Mouse (Mus musculus) spleen, adult 2 months (tissue): Measurements from ENCODE around the gene Cacna2d1. TPM values are rescaled to one million over a fixed set of nuclear protein-coding genes. Genes with fewer than 3 reads are reported as not detected.

ENCODE experiments used
- DNase-seq, 2 experiments: peaks; one replicate each; pipeline versions ENCODE4 v3.0.0 to v3.0.0-alpha.2; 2012 to 2021; ENCODE audit warnings: low spot score in 2 of 2, low read depth in 1 of 2
- H3K27ac ChIP-seq: fragments of 200-500 bp; 2 replicates; pipeline ENCODE4 v1.5.1; 2012; ENCODE audit warnings: low read length, inconsistent platforms; ENCODE audit not compliant: insufficient read depth
- H3K27me3 ChIP-seq: fragments of 200-500 bp; 2 replicates; pipeline ENCODE4 v1.6.1; 2012; ENCODE audit warnings: mild to moderate bottlenecking, moderate library complexity, low read length, inconsistent platforms; ENCODE audit not compliant: control insufficient read depth, insufficient read depth
- H3K36me3 ChIP-seq: fragments of 200-500 bp; 2 replicates; pipeline ENCODE4 v1.6.1; 2012; ENCODE audit warnings: mild to moderate bottlenecking, low read length, inconsistent platforms; ENCODE audit not compliant: control insufficient read depth, insufficient read depth
- H3K4me1 ChIP-seq: fragments of 200-500 bp; 2 replicates; pipeline ENCODE4 v1.6.1; 2011; ENCODE audit warnings: inconsistent platforms; ENCODE audit not compliant: control insufficient read depth, insufficient read depth, insufficient read length
- H3K4me3 ChIP-seq: fragments of 200-500 bp; 2 replicates; pipeline ENCODE4 v1.5.1; 2011; ENCODE audit warnings: mild to moderate bottlenecking, inconsistent platforms; ENCODE audit not compliant: insufficient read depth, insufficient read length; ENCODE audit errors: extremely low read depth
- CTCF ChIP-seq: fragments of 200-500 bp; IDR thresholded peaks from 2 replicates; pipeline ENCODE4 v1.5.1; 2011; ENCODE audit warnings: mild to moderate bottlenecking, inconsistent platforms; ENCODE audit not compliant: insufficient read depth, insufficient read length, insufficient replicate concordance; ENCODE audit errors: extremely low read depth
- POLR2A ChIP-seq: fragments of 200-500 bp; IDR thresholded peaks from 2 replicates; pipeline ENCODE4 v1.6.1; 2011; ENCODE audit warnings: low read depth, low read length, inconsistent platforms
- WGBS: fragments of 180-500 bp; shearing (Covaris S2); methylation state at CpG from one replicate; pipeline ENCODE4 v1.1.7; 2018; 5-methylcytosine and 5-hydroxymethylcytosine counted together
- polyA plus RNA-seq: library from polyadenylated mRNA; depleted of rRNA; stranded (reverse); fragments of >200 nt; gene quantifications from 2 replicates; pipeline ENCODE4 v1.2.3, GENCODE M21; 2012

The Cacna2d1 gene
- polyA plus RNA-seq, 1 experiment: 0.32 TPM

DNA sequence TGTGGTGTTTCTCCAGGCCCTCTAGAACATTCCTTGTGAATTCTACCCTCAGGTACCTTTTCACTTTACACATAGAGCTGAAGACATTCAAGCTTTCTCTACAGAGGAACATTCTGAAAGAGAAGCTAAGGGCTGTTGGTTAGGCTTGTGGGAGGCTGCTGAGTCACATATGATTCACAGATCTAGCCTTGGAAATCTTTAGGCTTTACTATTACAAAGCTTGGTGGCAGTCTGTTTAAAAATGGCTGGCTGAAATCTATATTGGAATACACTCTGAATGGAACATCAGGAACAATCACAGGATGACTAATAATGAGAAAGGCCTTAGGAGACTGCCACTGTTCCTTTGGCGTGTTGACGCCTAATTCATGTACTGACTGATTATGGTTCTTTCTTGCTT is 66.4 kb downstream of the Cacna2d1 start:
- no peak for DNase-seq
- Histone ChIP-seq H3K4me3 (no peak overlapping the region), H3K27ac (no peak overlapping the region), H3K27me3 (no peaks in the 10 kb centered on the region), H3K36me3 (no peaks in the 10 kb centered on the region), H3K4me1 (no peaks in the 10 kb centered on the region)
- TF ChIP-seq POLR2A (no peak), CTCF (no peak)
- WGBS: 92% methylated on average over 2 of the region's 2 CpGs

DNA sequence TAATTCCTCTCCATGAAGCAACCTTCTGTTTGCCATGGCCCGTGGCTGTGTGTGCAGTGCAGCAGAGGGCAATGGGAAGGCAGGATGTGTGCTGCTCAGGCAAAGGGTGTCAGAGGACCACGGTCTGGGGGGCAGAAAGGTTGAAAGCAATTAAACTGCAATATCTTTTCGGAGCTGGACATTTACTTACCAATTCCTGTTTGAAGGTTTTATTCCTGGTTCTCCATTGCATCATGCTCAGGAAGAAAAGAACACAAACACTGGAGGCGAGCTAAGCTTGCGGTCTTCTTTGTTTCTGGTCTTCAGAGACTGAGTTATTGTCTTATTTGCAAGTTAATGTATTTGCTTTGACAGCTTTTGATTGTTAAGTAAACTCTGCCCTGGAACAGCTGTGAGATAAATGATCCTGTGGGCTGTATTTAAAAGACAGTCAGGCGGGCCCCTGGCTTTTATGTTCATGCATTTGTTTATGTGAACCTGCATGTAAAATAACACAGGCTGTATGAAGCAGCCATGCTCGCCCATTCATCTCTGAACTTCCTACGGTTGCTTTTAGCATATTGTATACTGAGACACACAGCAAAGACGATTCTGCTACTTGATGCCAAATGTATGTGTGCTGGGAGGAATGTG is 68.1 kb downstream of the Cacna2d1 start:
- Histone ChIP-seq H3K4me1 (no peaks in the 10 kb centered on the region), H3K36me3 (no peaks in the 10 kb centered on the region), H3K4me3 (no peak overlapping the region), H3K27ac (no peak overlapping the region), H3K27me3 (no peaks in the 10 kb centered on the region)
- 59% methylated on average over 9 of the region's 9 CpGs for whole genome bisulfite sequencing
- no peak for TF ChIP-seq POLR2A
- no peak for TF ChIP-seq CTCF
- no peak for DNase-seq

DNA sequence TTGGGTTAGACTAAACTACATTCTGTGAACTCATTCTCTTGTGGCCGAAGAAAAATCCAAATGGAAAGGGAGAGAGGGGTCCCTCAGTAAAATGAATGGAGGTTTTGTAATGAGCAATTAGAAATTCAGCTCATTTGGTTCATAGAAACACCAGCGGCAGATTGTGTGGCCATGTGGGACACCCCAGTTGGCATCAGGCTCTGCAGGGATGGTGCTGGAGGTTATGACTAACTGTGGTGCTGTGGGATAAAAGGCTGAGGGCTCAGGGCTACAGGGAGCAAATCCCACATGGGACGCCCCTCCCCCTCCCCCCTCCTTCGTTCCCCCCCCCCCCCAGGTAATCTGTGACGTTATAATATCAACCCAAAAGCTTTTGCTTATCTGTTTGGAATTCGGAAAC is 69.8 kb downstream of the Cacna2d1 start:
- H3K27ac ChIP-seq: no peak overlapping the region
- no peak overlapping the region for H3K4me3 ChIP-seq
- 74% methylated on average over 6 of the region's 6 CpGs for WGBS
- no peaks in the 10 kb centered on the region for H3K27me3 ChIP-seq
- DNase-seq: no peak
- H3K4me1 ChIP-seq: no peaks in the 10 kb centered on the region
- no peaks in the 10 kb centered on the region for H3K36me3 ChIP-seq
- TF ChIP-seq POLR2A (no peak), CTCF (no peak)

DNA sequence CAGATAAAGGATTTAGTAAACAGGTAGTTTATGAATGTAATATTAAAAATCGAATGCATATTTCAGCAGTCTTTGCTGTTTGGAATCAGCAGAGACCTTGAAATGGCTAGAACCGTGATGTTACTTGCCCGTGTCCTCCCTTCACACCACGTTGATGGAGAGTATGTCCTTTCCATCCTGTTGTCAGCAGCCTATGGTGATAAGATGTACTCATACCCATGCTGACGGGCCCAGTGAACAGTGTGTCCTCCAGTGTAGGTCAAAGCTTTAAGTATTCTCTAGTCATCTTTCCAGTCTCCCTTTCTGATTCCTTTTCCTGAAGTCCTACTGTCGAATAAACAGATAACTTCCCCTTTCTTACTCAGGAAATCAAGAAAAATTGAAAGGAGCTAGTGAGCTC is 72.5 kb downstream of the Cacna2d1 start:
- no peak for DNase-seq
- TF ChIP-seq POLR2A: no peak
- no peak for TF ChIP-seq CTCF
- WGBS: 73% methylated on average over 6 of the region's 6 CpGs
- no peaks in the 10 kb centered on the region for H3K27me3 ChIP-seq
- H3K27ac ChIP-seq: no peak overlapping the region
- H3K4me3 ChIP-seq: no peak overlapping the region
- no peaks in the 10 kb centered on the region for H3K36me3 ChIP-seq
- no peaks in the 10 kb centered on the region for H3K4me1 ChIP-seq

- WGBS: 72% methylated on average over 2 of the region's 2 CpGs
- no peak overlapping the region for H3K4me3 ChIP-seq
- no peak for TF ChIP-seq CTCF
- no peak for TF ChIP-seq POLR2A
- no peaks in the 10 kb centered on the region for H3K27me3 ChIP-seq
- H3K27ac ChIP-seq: no peak overlapping the region
- no peaks in the 10 kb centered on the region for H3K4me1 ChIP-seq
- no peaks in the 10 kb centered on the region for H3K36me3 ChIP-seq
- DNase-seq: no peak
Measured at GRCm38 (mm10) chr5:16013649-16014048, 79.2 kb downstream of the Cacna2d1 start.

GRCm38 (mm10) chr5:16014392-16014791 is 79.9 kb downstream of the Cacna2d1 start:
- Histone ChIP-seq H3K36me3 (no peaks in the 10 kb centered on the region), H3K27ac (no peak overlapping the region), H3K4me1 (no peaks in the 10 kb centered on the region), H3K27me3 (no peaks in the 10 kb centered on the region), H3K4me3 (no peak overlapping the region)
- 88% methylated on average over 2 of the region's 2 CpGs for WGBS
- no peak for DNase-seq
- TF ChIP-seq CTCF (no peak), POLR2A (no peak)

DNA sequence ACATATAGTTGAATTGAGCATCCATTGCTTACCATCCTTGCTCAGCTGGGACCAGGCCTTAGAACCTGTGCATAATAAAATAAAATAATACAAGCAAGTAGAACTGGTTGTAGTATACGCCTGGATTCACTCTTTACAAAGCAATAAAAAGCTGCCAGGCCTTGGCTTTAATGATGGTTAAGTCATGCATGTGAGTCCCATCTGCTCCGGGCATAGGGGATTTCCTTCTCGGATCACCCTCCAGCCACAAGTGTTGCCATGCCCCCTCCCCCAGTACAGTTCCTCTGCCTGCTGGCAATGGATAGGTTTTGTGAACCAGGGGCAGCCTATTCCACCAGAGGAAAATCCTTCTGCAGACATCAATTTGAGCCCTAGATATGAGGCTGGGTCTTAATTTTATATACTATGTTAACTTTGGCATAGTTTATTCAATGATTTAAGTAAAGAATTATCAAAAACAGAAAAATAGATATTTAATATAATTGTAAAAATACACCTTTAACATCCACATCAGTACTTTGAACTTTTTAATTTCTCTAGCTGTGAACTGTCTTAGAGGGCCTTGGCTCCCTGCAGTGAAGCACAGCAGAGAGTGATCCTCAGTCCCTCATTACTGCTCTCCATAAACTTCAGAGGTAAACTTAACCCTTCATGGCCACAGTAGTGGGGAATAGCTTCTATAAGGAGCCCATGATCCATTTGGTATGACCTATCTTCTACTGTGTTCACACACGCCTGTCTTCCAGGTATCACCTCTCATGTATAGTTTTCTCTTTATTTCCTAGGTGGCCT is 90.3 kb downstream of the Cacna2d1 start:
- Histone ChIP-seq H3K27me3 (no peaks in the 10 kb centered on the region), H3K4me1 (no peaks in the 10 kb centered on the region), H3K4me3 (no peak overlapping the region), H3K27ac (no peak overlapping the region), H3K36me3 (no peaks in the 10 kb centered on the region)
- 83% methylated on average over 4 of the region's 4 CpGs for WGBS
- TF ChIP-seq POLR2A (no peak), CTCF (no peak)
- DNase-seq: no peak
